Mouse (Mus musculus) left cerebral cortex, postnatal 14 days (tissue): ENCODE results near the gene Map3k7. TPM values are rescaled to one million over a fixed set of nuclear protein-coding genes. Genes with fewer than 3 reads are reported as not detected.
A peak's percentile ranks its signal among the peaks of the same experiment; 100 is the strongest.

Experiments
- DNase-seq, 2 experiments: peaks; one replicate each; pipeline ENCODE4 v3.0.0; 2021 to 2022; ENCODE audit warnings: low spot score in 2 of 2, mixed read lengths in 1 of 2
- intact Hi-C: fragments of 180-260 bp; cut with DNase I; formaldehyde crosslinking; loops from one replicate; pipeline ENCODE4 v1.15.1; 2025
- long read RNA-seq, 2 experiments: library from polyadenylated mRNA; stranded (forward); transcript quantifications; one replicate each; pipeline ENCODE4 v2.0.0; 2021
- total RNA-seq, 2 experiments: library from RNA; stranded (reverse); gene quantifications; 2 replicates each; pipeline ENCODE4 v1.2.3; 2021

Map3k7 gene
- 10 to 100 TPM; 44.4 to 52.2 TPM for total RNA-seq
- long read RNA-seq, experiment 1, full-length matches to known transcripts: 24 of 33 reads
- long read RNA-seq, experiment 1, partial matches to known transcripts: 2 of 33 reads
- long read RNA-seq, experiment 1, other reads (novel, unspliced or antisense): 7 of 33 reads
- long read RNA-seq, experiment 2, full-length matches to known transcripts: 18 of 30 reads
- long read RNA-seq, experiment 2, partial matches to known transcripts: 2 of 30 reads
- long read RNA-seq, experiment 2, other reads (novel, unspliced or antisense): 10 of 30 reads

- peak; percentile 95 for DNase-seq
- intact Hi-C loops: no loop called here
Measured at GRCm38 (mm10) chr4:31963354-31964193, at the start of gene Map3k7. Gene Map3k7, plus strand, starts transcription at chr4:31964097.

GRCm38 (mm10) chr4:31915114-31915513 is 48.8 kb upstream of the Map3k7 start:
- no peak for DNase-seq
- intact Hi-C loops: no loop called here

GRCm38 (mm10) chr4:31918717-31919116 is 45.2 kb upstream of the Map3k7 start:
- intact Hi-C loops: no loop called here
- DNase-seq: no peak

- intact Hi-C loops: no loop called here
- no peak for DNase-seq
Measured at GRCm38 (mm10) chr4:31922215-31922614, 41.7 kb upstream of the Map3k7 start.

GRCm38 (mm10) chr4:31923437-31923836 is 40.5 kb upstream of the Map3k7 start:
- DNase-seq: no peak
- intact Hi-C loops: no loop called here

GRCm38 (mm10) chr4:31924301-31925185 is 39.4 kb upstream of the Map3k7 start:
- intact Hi-C loops: no loop called here
- no peak for DNase-seq

- intact Hi-C loops: no loop called here
- no peak for DNase-seq
Measured at GRCm38 (mm10) chr4:31933171-31933570, 30.7 kb upstream of the Map3k7 start.

- intact Hi-C loops: no loop called here
- DNase-seq: no peak
Measured at GRCm38 (mm10) chr4:31935831-31936306, 28.0 kb upstream of the Map3k7 start.

- intact Hi-C loops: no loop called here
Measured at GRCm38 (mm10) chr4:31936358-31936757, 27.5 kb upstream of the Map3k7 start.

GRCm38 (mm10) chr4:31936911-31937375 is 27.0 kb upstream of the Map3k7 start:
- intact Hi-C loops: no loop called here

More at GRCm38 (mm10) chr4:31936358-31936757, 27.5 kb upstream of the Map3k7 start:
- no peak for DNase-seq

GRCm38 (mm10) chr4:31937376-31938281 is 26.3 kb upstream of the Map3k7 start:
- intact Hi-C loops: no loop called here
- no peak for DNase-seq

More at GRCm38 (mm10) chr4:31936911-31937375, 27.0 kb upstream of the Map3k7 start:
- DNase-seq: no peak

- intact Hi-C loops: no loop called here
- peak; percentile 62 to 68 for DNase-seq
Measured at GRCm38 (mm10) chr4:31938416-31939106, 25.3 kb upstream of the Map3k7 start.

GRCm38 (mm10) chr4:31941616-31942015 is 22.3 kb upstream of the Map3k7 start:
- intact Hi-C loops: no loop called here

GRCm38 (mm10) chr4:31943045-31943444 is 20.9 kb upstream of the Map3k7 start:
- intact Hi-C loops: no loop called here
- DNase-seq: no peak

More at GRCm38 (mm10) chr4:31941616-31942015, 22.3 kb upstream of the Map3k7 start:
- no peak for DNase-seq

GRCm38 (mm10) chr4:31964194-31964875 is 438 bp downstream of the Map3k7 start:
- intact Hi-C loops: no loop called here

GRCm38 (mm10) chr4:31965208-31965607 is 1.3 kb downstream of the Map3k7 start:
- no peak for DNase-seq
- intact Hi-C loops: no loop called here

More at GRCm38 (mm10) chr4:31964194-31964875, 438 bp downstream of the Map3k7 start:
- peak; percentile 8 to 46 for DNase-seq

GRCm38 (mm10) chr4:31971437-31971836 is 7.5 kb downstream of the Map3k7 start:
- DNase-seq: no peak
- intact Hi-C loops: no loop called here
